In genomic region chr10:99108431-99108982, GRCm38 (mm10) we compare ENCODE assay signal across 8 mouse cellular contexts. TPM values are rescaled to one million over a fixed set of nuclear protein-coding genes. Genes with fewer than 3 reads are reported as not detected.
DNase-seq lines count a peak whose midpoint lies in the region; ATAC-seq and TF ChIP-seq lines count a peak whose summit lies in the region.

No protein-coding gene starts in this region.

- no peaks in the 10 kb centered on the region; the same call in 1 of the 2 replicates for H3K79me2 ChIP-seq in heart, adult 2 months (replicated peaks; ENCODE audit: control insufficient read depth, insufficient read depth, low read length)

- peak overlapping the region; percentile 89 for H3K27ac ChIP-seq in heart, adult 2 months
- no peak overlapping the region for H3K27ac ChIP-seq in forebrain, embryonic 12.5 days
- H3K27ac ChIP-seq in liver, embryonic 15.5 days (replicated peaks), result no peak overlapping the region

- TF ChIP-seq CTCF in heart, adult 2 months (IDR thresholded peaks at IDR 0.05), result no peak

- no peak for ATAC-seq in forebrain, embryonic 12.5 days (ENCODE audit: low FRiP score)
- no peak; the same call in 1 of the 2 replicates for ATAC-seq in liver, embryonic 15.5 days (ENCODE audit: insufficient read depth)

- H3K36me3 ChIP-seq in heart, adult 2 months (ENCODE audit: control insufficient read depth, insufficient read depth, low read length), result peaks cover 2% of the 10 kb centered on the region; the same call in 1 of the 2 replicates
- H3K36me3 ChIP-seq in forebrain, embryonic 12.5 days (replicated peaks), result peaks cover 20% of the 10 kb centered on the region
- peaks cover 10% of the 10 kb centered on the region for H3K36me3 ChIP-seq in liver, embryonic 15.5 days (replicated peaks)

- no peaks in the 10 kb centered on the region for H3K27me3 ChIP-seq in heart, adult 2 months (ENCODE audit: control insufficient read depth, insufficient read depth, low read length)
- no peaks in the 10 kb centered on the region for H3K27me3 ChIP-seq in forebrain, embryonic 12.5 days
- no peaks in the 10 kb centered on the region for H3K27me3 ChIP-seq in liver, embryonic 15.5 days

- no peaks in the 10 kb centered on the region for H3K9me3 ChIP-seq in forebrain, embryonic 12.5 days
- H3K9me3 ChIP-seq in liver, embryonic 15.5 days (replicated peaks), result no peaks in the 10 kb centered on the region

- 36% methylated on average over 12 of the region's 12 CpGs for WGBS in heart, adult 2 months
- WGBS in forebrain, embryonic 12.5 days, result 34% methylated on average over 12 of the region's 12 CpGs
- 48% methylated on average over 12 of the region's 12 CpGs for WGBS in liver, embryonic 15.5 days (ENCODE audit: insufficient replicate concordance)

- peak overlapping the region; percentile 90 for H3K4me2 ChIP-seq in forebrain, embryonic 12.5 days
- H3K4me2 ChIP-seq in liver, embryonic 15.5 days, result peak overlapping the region; percentile 95

- peak overlapping the region; percentile 77 for H3K9ac ChIP-seq in heart, adult 2 months (ENCODE audit: low read depth, low read length)
- peak overlapping the region; percentile 87 for H3K9ac ChIP-seq in forebrain, embryonic 12.5 days
- H3K9ac ChIP-seq in liver, embryonic 15.5 days, result peak overlapping the region; percentile 91

- no peak for TF ChIP-seq POLR2A in heart, adult 2 months (IDR thresholded peaks at IDR 0.05; ENCODE audit: insufficient read depth, low read depth, low read length)

- H3K4me3 ChIP-seq in heart, adult 2 months, result peak overlapping the region; percentile 98
- peak overlapping the region; percentile 95 for H3K4me3 ChIP-seq in forebrain, embryonic 12.5 days (replicated peaks)
- H3K4me3 ChIP-seq in liver, embryonic 15.5 days (replicated peaks), result peak overlapping the region; percentile 95

- no peak for TF ChIP-seq EP300 in heart, adult 2 months (IDR thresholded peaks at IDR 0.05; ENCODE audit: insufficient read depth, low read depth, low read length)

- peaks cover 6% of the 10 kb centered on the region for H3K4me1 ChIP-seq in heart, adult 2 months (ENCODE audit: control insufficient read depth, insufficient read depth, low read length)
- peaks cover 36% of the 10 kb centered on the region for H3K4me1 ChIP-seq in forebrain, embryonic 12.5 days
- peaks cover 20% of the 10 kb centered on the region for H3K4me1 ChIP-seq in liver, embryonic 15.5 days (replicated peaks)

- intact Hi-C loops in heart, adult 2 months (cut with DNase I), result loop anchor here (5.0 kb wide), 4 partner anchors 44 to 509 kb away; partner anchors contain the start of gene Atp2b1
- intact Hi-C loops in heart, postnatal 10 days (cut with DNase I), result loop anchor here (5.0 kb wide), 1 partner anchor 44 kb away; no protein-coding TSS in a partner anchor
- intact Hi-C loops in left cerebral cortex, postnatal 14 days (cut with DNase I), result loop anchor here (5.0 kb wide), 2 partner anchors 54 to 509 kb away; no protein-coding TSS in a partner anchor

- no peak for DNase-seq in heart, adult 2 months
- no peak for DNase-seq in heart, postnatal 10 days
- peak; percentile 32 for DNase-seq in CD4-positive helper T cell, adult 2 months (ENCODE audit: low read depth, low spot score)
- no peak for DNase-seq in urinary bladder, postnatal 10 days (ENCODE audit: low spot score)
- DNase-seq in layer of hippocampus, postnatal 14 days (ENCODE audit: low spot score in 2 of 2), result no peak
- DNase-seq in left cerebral cortex, postnatal 14 days (ENCODE audit: low spot score in 2 of 2), result no peak

RNA-seq across cellular contexts. Expression of gene Galnt4, which starts 0.5 kb away (rescaled TPM):
- 1 to 10 TPM; 2.3 to 2.6 TPM for total RNA-seq in heart, adult 2 months (2021)
- polyA plus RNA-seq in heart, adult 2 months (2012; rRNA removed), result 0.88 and 1.2 TPM in 2 replicates
- total RNA-seq in heart, postnatal 10 days (2021), result 1 to 10 TPM; 4.9 to 6.1 TPM
- 4.4 and 5.1 TPM in 2 replicates for polyA plus RNA-seq in forebrain, embryonic 12.5 days (2016; fragmentation: Nextera tagmentation; extraction: Ambion mirVana)
- 2.7 and 3.2 TPM in 2 replicates for polyA plus RNA-seq in liver, embryonic 15.5 days (2015; fragmentation: Nextera tagmentation; extraction: Ambion mirVana)
- 1 to 10 TPM; 4.8 TPM for total RNA-seq in layer of hippocampus, postnatal 14 days (2021)
- total RNA-seq in left cerebral cortex, postnatal 14 days (2021), result 1 to 10 TPM; 2.9 to 3.7 TPM

RNA-seq across cellular contexts. Expression of gene Poc1b, which starts 1.7 kb away (rescaled TPM):
- total RNA-seq in heart, adult 2 months (2021), result 1 to 10 TPM; 4.1 to 6.7 TPM
- polyA plus RNA-seq in heart, adult 2 months (2012; rRNA removed), result 3.6 and 5.8 TPM in 2 replicates
- 10 to 100 TPM; 10.5 to 12.1 TPM for total RNA-seq in heart, postnatal 10 days (2021)
- polyA plus RNA-seq in forebrain, embryonic 12.5 days (2016; fragmentation: Nextera tagmentation; extraction: Ambion mirVana), result 24.6 and 25.5 TPM in 2 replicates
- 5.0 and 5.8 TPM in 2 replicates for polyA plus RNA-seq in liver, embryonic 15.5 days (2015; fragmentation: Nextera tagmentation; extraction: Ambion mirVana)
- total RNA-seq in layer of hippocampus, postnatal 14 days (2021), result 1 to 10 TPM; 7.0 to 8.9 TPM
- total RNA-seq in left cerebral cortex, postnatal 14 days (2021), result 1 to 10 TPM; 5.7 to 7.4 TPM

RNA-seq across cellular contexts. Expression of gene Phxr2, which starts 17.6 kb away (rescaled TPM):
- total RNA-seq in heart, adult 2 months (2021), result not detected
- not detected in 2 replicates for polyA plus RNA-seq in heart, adult 2 months (2012; rRNA removed)
- total RNA-seq in heart, postnatal 10 days (2021), result not detected
- not detected in 2 replicates for polyA plus RNA-seq in forebrain, embryonic 12.5 days (2016; fragmentation: Nextera tagmentation; extraction: Ambion mirVana)
- polyA plus RNA-seq in liver, embryonic 15.5 days (2015; fragmentation: Nextera tagmentation; extraction: Ambion mirVana), result not detected in 2 replicates
- not detected for total RNA-seq in layer of hippocampus, postnatal 14 days (2021)
- total RNA-seq in left cerebral cortex, postnatal 14 days (2021), result not detected
